Mouse (Mus musculus): ENCODE measurements around the gene Ihh.

Ihh gene

DNA sequence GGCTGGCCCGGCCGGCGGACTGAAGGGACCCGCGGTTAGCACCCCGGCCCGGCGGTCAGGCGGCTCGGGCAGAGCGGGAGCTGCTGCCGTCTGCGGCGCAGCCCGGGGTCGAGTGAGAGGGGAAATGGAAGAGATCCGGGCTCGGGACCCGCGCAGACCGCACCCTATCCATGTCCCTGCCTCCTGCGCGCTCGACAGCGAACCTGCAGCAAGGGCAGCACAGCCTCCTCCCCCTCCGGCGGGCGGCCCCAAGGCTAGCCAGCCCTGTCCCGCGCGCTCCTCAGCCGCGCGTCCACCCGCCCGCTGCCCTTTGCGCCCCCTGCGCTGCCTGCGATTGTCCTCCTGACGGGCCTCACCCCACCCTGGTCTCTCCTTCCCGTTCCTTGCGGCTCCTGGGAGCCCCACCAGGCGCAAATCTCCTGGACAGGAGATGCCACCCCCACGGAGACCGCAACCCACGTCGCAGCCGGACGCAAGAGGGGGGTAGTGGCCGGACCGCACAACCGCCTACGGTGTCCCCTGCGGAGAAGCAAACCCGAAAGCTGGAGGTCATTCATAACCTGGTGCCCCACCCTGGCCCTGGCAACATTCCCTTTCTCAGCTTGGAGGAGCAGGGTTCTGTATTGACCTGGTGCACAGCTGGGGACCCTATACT is at the start of gene Ihh:
Gene Ihh, minus strand, starts transcription at position 117 of the 655 bp plus-strand sequence.
- DNase-seq = no peak

DNA sequence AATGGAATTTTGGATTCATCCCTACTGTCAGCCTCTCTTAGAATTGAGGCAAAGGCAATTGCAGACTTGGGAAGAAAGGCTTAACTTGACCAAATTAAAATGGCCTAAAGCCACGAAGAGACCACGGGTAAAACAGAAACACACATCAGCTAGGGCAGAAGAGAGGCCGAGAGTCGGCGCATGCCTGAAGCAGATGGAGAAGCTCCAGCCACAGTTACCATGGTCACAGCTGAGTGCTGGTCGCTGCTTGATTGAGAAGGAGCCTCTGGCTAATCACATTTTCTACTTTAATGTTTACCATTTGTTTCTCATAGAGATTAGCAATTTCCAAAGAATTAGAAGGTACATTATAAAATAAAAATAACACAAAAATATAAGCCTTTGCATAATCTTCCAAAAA is 49.7 kb upstream of the Ihh start:
- DNase-seq = no peak

DNA sequence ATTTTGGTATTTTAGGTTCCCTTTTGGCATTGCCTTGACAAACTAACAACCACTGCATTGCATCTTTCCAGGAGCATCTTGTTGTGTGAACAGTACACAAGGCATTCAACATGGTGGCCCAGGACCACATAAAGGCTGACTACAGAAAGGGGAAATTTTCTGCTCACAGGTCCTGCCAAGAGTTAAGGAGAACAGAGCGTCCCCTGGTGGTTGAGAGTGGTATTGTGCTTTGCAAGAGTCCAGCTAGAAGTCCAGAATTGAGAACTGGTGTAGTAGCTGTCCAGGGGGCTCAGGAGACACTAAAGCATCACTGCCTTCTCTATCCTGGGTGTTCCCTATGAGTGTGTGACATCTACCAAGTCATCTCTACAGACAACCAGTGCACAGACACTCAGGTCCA is 49.0 kb upstream of the Ihh start:
- DNase-seq = peak in 1 of 2 experiments; percentile 49

DNA sequence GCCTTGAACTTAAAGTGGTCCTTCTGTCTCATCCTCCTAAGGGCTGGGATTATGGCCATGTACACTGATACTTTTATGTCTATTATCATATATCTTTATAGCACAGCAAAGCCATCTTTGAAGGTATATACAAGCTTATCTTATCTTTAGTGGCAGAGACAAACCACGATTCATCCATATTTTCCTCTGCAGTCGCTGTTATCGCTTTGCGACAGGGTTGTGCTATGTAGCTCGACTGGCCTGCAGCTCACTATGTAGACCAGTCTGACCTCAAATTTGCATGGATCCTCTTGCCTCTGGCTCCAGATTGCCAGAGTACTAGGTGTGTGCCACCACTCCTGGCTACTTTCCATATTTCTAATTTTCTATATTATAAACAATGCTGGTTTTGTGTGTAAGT is 47.7 kb upstream of the Ihh start:
- no peak for DNase-seq

DNA sequence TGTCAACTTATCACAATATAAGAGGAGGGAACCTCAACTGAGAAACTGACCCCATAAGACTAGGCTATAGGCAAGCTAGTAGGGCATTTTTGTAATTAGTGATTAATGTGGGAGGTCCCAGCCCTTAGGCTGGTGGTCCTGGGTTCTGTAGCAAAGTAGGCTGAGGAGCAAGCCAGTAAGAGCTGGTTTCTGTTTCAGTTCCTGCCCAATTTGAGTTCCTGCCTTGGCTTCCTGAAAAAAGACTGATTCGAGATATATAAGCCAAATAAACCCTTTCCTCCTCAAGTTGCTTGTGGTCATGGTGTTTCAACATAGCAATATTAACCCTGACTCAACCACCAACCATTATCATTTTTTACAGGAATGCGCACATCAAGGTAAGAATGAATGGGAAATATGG is 45.8 kb upstream of the Ihh start:
- no peak for DNase-seq

DNA sequence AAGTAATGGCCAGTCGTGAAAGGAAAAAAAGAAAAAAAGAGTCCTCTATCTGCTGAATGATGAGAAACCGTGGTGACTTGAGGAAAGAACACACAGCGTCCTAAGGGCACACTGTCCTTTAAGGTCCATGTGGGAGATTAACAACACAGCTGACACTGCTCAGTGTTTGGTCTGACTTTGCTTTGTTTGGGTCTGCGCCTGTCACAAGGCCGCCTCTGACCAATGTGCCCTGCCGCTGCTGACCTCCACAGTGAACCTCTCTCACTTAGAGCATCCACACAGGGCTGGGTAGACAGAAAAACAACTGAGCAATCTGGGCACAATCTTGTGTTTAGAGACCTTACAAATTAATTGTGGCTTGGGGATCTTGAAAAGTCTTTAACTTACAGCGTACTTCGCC is 25.5 kb upstream of the Ihh start:
- DNase-seq = no peak

DNA sequence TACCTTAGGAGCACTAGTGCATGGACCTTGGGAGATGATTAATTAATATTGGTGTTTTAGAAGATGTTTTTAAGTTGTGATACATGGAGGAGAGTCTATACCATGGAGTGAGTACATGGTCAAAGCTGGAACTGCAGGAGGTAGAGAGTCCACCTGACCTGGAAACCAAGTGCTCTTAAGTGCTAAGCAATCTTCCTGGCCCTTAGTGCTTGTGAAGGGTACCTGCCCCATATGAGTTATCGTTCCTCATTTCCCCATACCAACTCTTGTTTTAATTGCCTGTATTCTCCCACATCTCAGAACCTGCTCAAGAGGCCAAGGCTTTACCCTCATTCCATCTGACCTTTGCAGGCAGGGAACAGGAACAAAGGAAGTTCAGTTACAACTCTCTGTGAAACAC is 24.5 kb upstream of the Ihh start:
- no peak for DNase-seq

DNA sequence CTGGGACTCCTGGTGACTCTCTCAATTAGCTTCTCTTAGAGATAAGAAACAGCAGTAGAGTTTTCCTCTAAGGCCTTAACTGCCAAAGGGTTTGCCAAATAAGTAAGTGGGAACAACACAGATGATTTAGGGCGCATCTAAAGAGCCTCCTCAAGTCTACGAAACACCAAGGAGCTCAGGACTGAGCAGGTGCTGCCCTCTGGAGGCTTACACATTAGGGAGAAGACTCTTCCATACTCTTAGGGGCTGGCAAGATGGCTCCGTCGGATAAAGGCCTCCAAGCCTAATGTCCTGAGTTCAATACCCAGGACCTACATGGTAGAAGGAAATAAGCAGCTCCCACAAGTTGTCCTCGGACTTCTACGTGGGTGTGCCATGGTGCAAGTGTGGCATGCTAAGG is 22.1 kb upstream of the Ihh start:
- DNase-seq = no peak

DNA sequence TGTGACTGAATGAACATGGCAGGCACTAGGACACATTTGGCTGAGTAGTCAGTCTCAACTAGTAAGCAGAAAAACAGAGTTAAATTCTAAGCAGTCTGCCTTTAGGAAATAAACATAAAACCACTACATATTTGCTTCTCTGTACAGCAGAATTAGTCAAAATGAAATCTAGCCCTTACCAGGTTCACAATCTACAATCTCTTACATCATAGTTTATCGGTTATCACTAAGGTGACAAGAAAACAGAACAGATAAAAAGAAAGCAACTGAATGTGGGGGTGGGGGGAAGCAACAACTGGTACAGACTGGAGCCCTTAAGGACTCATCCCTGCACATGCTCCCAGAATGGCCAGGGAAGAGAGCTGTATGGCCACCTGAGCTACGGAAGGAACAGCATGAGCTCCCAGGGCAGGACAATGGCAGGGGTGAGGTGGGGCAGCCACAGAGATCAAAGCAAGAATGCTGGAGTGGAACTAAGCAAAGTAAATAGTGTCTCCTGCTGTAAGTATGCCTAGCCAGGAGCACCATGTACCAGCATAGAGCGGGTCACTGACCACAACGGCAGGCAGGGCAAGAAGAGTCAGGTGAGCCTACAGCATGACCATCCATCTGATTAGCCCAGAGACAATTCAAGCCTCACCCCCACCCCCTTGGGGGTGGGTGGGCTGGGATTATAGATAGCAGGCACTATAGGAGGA is 20.0 kb upstream of the Ihh start:
- no peak for DNase-seq

DNA sequence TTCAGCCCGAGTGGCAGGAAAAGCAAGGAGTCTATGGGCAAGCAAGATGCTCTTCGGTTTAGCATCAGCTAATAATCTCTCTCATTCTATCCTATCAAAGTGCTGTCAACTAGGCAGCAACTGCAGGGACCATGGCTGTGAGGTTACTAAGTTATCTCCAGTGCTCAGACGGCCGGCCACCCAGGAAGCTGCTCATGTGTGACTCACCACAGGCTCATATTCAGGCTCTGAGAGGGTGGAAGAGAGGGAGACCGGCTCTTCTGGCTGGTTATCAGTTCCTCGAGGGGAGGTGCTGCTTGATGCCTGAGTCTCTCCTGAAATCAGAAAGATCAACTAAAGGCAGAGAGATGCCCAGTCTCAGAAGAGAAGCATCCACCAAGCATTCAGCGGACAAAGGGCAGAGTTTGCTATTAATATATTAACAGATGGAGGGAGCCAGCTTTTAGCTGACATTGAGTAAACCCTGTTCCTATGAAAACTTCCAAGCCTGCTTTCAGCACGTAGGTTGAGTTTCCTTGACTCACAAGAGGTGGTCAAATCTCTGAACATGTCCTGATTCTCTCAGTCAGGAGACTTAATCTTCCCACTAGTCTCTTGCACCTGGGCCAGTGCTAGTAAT is 16.6 kb upstream of the Ihh start:
- DNase-seq = no peak

DNA sequence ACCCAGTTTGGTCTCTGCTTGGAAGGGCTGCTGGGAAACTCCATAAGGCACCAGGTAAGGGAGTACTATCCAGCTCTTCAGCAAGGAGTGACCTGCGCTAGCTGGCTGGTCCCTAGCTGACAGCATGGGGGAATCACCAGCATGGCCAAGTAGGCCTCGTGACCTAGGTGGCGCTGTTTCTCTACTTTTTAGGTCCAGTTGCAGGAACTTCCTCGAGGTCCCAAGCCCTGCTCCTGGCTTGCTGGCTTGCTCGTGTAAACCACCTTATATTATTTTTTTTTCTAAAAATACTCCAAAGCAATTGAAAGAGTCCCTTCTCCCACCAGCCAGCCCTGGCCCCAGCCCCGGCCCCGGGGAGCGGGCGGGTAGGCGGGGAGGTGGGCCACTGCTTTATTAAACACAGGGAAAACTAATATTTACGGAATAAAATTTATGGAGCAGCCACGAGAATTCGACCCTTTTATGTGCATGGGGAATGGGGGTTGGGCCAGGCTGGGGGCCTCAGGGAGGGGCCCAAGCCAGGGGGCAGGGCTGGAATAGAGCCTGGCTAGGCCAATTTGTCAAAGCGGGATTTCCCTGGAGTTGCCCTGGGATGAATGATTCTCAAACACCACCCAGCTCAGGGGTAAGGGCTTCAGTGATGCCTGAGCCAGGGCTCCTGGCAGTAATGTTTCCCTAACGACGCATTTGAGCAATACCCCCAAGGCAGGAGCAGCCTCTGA is 13.2 kb upstream of the Ihh start:
- peak in 1 of 2 experiments; percentile 65 for DNase-seq

DNA sequence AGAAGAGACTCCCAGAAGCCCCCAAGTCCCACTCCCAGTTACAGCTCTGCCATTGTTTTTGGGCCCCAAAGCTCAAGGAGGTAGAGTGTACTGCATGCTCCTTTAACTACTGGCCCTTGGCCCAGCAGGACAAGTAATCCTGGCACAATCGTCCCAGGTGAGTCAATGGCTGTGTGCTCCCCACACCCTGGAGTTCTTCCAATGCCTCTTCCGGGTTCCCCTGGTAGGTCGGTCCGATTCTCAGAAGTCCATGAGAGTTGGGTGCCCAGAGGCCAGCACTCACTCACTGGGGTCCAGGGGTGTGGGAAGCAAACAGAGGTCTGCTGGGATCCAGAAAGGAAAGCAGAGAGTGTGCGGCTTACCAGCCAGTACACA is 11.4 kb upstream of the Ihh start:
- no peak for DNase-seq

DNA sequence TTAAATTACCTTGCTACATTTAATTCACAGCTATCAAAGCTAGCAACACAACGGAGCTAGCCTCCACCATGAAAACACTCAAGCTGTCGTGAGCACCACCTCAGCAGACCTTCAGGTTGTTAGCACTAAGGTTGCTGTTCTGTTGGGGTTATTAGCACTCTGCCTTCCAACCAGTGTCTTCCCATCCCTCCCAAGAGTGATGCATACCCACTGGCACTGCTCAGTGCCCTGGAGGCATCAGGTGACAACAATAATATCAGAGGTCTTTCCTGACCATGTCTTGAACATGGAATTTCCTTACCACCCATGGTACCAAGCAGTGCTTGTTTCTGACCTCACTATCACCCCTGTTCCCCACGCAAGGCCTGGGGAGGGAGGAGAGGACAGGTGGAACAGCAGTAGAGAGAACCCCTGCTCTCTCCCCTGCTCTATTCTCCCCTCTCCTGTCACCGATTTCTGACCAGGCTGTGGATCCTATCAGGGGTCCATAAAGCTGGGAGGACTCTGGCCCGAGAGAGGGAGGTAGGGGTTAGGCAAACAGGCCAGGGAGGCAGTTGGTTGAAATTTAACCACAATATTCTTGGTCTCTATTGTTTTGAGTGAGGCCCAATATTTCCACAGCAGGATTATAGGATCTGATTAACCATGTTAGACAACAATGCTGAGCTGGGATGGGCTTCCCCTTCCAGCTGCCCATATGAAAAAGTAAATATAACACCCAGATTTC is 10.8 kb upstream of the Ihh start:
- DNase-seq = no peak

DNA sequence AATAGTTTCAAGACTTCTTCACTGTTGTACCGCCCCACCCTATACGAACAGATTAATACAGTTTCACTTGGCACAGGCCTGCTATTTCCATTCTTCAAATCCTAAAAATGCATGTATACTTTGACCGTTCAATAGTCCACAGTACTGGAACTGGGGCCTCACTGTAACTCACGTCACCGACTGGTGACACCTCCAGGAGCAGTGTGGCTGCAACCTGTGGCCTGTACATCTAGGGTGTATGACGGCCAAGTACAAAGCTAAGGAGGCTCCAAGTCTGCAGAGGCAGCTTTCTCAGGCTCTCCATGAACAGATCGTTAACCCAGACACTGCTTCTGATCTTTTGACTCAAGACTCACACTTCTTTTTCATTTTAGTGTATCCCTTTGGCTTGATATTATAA is 10.2 kb upstream of the Ihh start:
- DNase-seq = no peak

DNA sequence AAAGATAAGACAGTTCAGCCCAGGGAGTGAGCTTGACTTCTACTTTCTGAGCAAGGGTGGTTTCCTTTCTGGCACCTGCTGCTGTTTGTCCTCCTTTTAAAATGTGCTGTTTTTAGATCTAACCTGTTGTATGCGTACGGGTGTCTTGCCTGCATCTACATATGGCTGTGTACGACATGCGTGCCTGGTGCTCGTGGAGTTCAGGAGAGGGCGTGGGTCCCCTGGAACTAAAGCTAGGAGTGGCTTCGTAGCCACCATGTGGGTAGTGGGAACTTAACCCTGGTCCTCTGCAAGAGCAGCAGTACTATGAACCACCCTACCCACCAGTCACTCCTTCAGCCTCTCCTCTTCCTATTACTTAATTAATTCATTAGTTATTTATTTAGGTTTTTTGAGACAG is 8.6 kb upstream of the Ihh start:
- DNase-seq = no peak

DNA sequence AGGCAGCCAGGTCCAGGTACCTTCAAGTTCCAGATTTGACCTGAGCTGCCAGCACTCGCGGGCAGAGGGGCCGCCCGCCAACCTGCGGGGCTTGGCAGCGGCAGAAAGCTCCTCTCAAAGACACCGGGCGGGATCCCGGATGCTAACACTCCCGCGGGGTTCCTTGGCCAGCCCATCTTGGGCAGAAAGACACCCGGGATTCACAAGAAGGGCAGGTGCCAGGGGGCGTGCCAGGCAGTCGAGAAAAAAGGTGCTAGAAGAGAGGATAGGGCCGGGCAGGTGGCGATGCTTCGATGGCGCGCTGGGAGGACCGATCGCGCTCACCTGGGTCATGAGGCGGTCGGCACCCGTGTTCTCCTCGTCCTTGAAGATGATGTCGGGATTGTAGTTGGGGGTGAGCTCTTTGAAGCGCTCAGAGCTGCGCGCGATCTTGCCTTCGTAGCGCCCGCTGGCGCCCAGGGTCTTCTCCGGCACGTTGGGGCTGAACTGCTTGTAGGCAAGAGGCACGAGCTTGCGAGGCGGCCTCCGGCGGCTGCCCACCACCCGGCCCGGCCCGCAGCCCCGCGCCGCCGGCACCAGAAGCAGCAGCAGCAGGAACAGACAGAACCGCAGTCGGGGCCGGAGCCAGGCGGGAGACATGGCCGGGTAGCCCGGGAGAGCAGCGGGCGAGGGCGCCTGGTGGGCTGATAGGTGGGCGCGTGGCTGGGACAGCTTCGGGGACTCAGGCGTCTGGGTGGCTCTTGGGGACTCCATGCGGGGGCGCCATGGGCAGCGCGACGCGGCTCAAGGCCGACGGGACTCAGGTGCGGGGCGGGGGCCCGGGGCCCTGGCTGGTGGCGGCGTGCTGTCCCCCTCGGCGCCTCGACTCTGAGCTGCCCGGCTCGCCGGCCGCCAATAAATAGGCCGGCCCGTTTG is 639 bp downstream of the Ihh start:
- DNase-seq = no peak

DNA sequence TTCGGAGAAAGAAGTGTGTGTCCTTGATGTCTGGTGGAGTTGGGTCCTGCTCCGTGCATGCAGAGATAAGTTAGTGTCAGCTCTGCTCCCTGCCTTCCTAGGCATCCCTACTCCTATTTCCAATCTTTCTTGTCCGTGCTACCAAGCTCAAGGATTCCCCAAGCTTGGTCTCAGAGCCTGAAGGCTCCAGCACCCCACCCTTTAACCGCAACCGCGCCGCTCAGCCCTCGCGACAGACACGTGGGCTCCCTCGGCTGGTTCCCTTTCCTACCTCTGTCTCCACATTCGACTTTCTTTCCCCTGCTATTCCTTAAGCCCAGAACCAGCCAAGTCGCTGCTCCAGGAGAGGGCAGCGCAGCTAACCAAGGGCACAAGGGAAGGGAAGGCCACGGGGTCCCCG is 1.4 kb downstream of the Ihh start:
- DNase-seq = no peak

DNA sequence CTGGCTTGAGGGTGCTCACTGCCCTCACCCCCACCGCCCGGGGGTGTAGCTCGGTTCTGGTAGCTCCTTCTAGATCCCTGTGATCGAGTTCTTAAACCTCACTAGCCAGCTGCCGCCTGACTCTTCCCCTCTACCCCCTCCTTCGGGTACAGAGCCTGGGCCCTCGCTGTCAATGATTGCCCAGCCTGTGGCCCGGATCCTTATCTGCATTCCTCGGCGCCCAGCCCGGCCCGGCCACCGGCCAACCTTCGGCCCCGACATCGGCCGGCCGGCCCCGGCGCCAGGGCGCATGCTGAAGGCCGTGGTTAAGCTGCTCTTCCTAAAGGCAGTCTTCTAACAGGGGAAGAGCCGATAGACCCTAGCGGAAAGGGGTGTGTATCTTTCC is 1.8 kb downstream of the Ihh start:
- no peak for DNase-seq

DNA sequence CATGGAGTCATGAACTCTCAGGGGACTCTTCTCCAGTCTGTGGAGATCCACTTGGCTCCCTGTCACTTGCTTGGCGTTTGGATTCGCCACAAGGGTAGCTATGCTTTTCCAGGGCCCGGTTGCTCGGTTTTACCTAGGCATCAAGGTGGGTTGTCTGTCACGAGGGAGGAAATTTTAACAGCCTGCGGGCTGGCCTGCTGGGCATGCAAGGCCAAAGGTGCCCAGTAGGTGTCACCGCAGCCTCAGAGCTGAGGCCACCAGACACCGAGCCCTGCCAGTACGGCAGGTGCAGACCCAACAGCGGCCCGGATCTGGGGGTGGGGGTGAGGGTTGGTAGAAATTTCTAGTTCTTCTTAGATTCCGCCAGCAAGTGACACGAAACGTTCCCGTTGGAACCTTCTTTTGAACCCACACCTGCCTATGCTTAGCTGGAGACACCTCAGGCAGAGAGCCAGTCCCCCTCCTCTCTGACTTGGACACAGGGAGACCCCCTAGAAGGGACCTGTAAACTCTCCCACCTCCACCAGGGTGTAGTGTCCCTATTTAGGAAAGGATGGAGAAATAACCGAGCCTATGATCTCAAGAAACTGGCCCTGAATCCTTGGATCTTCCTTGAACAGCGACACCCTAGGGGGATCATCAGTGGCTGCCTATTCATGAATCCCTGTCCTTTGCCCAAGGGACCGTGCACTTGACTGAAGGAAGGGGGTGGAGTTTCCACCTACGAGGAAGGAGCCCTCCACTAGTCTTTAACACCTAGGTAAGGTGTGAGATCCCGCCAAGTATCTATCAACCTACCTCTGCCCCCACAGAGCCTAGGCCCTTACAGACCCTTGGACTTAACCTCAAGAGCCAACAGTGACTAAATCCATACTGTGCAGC is 2.4 kb downstream of the Ihh start:
- peak in 1 of 2 experiments; percentile 60 for DNase-seq

DNA sequence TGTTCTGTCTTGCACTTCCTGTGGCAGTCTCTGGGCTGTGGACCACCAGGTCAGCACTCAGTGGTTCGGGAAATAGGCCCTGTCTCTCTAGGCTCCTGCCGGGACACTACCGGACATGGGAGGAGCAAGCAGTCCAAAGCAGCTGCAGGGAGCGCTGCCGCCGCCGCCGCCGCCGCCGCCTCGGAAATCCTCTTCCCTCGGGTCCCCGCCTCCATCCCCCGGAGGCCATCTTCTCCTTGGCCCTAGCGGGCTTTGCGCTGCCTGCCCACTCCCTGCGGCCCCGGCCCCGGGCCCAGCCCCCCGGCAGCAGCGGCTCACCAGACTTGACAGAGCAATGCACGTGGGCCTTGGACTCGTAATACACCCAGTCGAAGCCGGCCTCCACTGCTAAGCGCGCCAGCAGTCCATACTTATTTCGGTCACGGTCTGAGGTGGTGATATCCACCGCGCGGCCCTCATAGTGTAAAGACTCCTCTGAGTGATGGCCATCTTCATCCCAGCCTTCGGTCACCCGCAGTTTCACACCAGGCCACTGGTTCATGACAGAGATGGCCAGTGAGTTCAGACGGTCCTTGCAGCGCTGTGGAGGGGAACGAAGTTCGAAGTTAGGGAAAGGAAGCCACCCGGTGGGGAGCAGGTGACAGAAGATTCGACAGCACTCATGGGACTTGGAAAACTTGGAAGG is 3.3 kb downstream of the Ihh start:
- DNase-seq = no peak

Measured in spleen, adult 18-20 months (tissue).